Mouse (Mus musculus): ENCODE data around the gene Ogdh. TPM values are rescaled to one million over a fixed set of nuclear protein-coding genes. Genes with fewer than 3 reads are reported as not detected.

The Ogdh gene
- polyA plus RNA-seq, 1 experiment from 2014 or later, result 97.9 TPM

DNA sequence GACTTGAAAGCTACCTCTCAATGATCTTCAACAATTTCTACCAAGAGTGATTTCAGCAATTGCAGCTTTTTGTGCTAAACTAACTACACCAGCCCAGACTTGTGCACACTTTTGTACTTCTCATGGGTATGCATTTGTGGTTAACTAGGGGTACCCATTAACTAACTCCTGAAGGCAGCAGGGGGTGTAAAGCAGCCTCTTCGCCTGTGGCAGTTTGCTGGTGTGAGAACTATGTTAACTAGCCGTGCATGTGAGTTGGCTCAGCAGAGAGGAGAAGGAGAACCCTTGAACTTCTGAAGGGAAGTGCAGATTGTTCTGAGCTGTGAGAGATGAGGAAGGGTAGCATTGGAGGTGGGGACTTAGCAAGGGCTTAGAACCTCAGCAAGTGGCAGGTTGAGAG lies 11.4 kb downstream of the Ogdh start:
- WGBS, result 92% methylated on average over 2 of the region's 2 CpGs
- no peaks in the 10 kb centered on the region for H3K9me3 ChIP-seq
- no peak overlapping the region for H3K9ac ChIP-seq
- no peak overlapping the region for H3K4me3 ChIP-seq
- no peak overlapping the region for H3K4me2 ChIP-seq
- no peaks in the 10 kb centered on the region for H3K27me3 ChIP-seq
- no peak for ATAC-seq (ENCODE audit: low FRiP score)
- no peak overlapping the region for H3K27ac ChIP-seq
- H3K36me3 ChIP-seq, result peaks cover 67% of the 10 kb centered on the region
- no peaks in the 10 kb centered on the region for H3K4me1 ChIP-seq (replicated peaks)

DNA sequence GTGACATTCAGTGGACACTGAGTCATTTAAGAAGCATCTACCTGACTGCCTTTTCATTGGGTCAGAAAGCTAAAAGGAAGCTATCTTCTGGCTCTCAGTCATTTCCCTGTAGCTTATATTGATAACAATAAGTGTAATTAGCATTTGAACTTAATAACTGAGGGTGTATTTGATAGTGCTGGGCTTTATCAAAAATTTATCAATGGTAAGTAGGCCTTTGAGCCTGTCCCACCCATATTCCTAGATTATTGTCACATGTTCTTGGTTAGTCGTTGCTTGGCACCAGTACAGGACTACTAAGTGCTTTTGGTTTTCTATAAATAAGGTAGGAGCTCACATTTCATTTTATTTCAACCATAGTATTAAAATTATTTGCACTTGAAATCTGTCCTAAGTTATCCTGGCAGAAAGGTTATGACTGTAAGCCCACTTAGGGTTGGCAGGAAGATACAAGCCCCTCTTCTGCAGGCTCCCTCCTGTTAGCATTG lies 14.6 kb downstream of the Ogdh start:
- Histone ChIP-seq H3K9ac (no peak overlapping the region), H3K27ac (no peak overlapping the region), H3K4me3 (no peak overlapping the region), H3K9me3 (no peaks in the 10 kb centered on the region), H3K4me1 (replicated peaks) (no peaks in the 10 kb centered on the region), H3K36me3 (peaks cover 60% of the 10 kb centered on the region), H3K4me2 (no peak overlapping the region), H3K27me3 (no peaks in the 10 kb centered on the region)
- ATAC-seq (ENCODE audit: low FRiP score), result no peak
- 100% methylated on average over 1 of the region's 1 CpGs for WGBS

DNA sequence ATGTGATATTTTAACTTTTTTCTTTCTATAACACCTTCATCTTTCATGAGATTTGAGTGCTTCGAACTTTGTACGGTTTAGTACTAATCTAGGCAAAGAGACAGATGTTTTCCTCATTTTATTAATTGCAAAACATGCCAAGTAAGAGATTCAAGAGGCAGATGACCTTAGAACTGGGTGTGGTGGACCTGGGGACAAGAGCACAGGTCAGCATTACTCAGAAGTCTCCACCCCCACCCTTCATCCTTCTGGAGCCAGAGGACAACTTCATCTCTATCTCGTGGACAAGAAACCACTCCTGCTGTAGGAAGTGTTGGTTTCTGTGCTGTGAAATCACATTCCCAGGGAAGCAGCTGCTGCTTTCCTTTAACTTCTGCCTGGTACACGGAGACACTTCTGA lies 16.7 kb downstream of the Ogdh start:
- Histone ChIP-seq H3K4me3 (no peak overlapping the region), H3K27ac (no peak overlapping the region), H3K9me3 (no peaks in the 10 kb centered on the region), H3K9ac (no peak overlapping the region), H3K36me3 (peaks cover 50% of the 10 kb centered on the region), H3K4me1 (replicated peaks) (no peaks in the 10 kb centered on the region), H3K27me3 (no peaks in the 10 kb centered on the region), H3K4me2 (no peak overlapping the region)
- 95% methylated on average over 4 of the region's 4 CpGs for WGBS
- no peak for ATAC-seq (ENCODE audit: low FRiP score)

DNA sequence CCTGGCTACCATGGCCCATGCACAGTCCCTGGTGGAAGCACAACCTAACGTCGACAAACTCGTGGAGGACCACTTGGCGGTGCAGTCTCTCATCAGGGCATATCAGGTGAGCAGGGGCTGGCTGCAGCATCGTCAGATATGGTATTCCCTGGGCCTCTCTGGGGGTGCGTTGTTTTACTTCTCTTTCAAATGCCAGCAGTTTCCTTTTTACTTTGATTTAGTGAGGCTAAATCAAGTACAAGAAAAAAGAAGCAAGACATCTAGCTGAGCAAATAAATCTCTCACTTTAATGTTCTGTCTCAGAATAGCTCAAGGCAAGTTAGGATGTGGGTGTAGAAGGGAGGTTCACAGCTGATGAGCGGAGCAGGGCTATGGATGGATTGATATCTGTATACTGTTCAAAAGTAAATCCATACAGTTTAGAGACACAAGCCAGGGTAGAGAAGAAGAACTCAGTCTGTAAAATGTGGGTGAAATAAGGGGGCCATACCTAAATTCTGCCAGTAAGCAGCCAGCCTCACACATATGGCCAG lies 22.5 kb downstream of the Ogdh start:
- H3K27ac ChIP-seq, result no peak overlapping the region
- H3K4me2 ChIP-seq, result no peak overlapping the region
- no peak overlapping the region for H3K4me3 ChIP-seq
- no peak overlapping the region for H3K9ac ChIP-seq
- no peaks in the 10 kb centered on the region for H3K9me3 ChIP-seq
- WGBS, result 89% methylated on average over 7 of the region's 7 CpGs
- no peak for ATAC-seq (ENCODE audit: low FRiP score)
- peaks cover 63% of the 10 kb centered on the region for H3K36me3 ChIP-seq
- no peaks in the 10 kb centered on the region for H3K4me1 ChIP-seq (replicated peaks)
- no peaks in the 10 kb centered on the region for H3K27me3 ChIP-seq

DNA sequence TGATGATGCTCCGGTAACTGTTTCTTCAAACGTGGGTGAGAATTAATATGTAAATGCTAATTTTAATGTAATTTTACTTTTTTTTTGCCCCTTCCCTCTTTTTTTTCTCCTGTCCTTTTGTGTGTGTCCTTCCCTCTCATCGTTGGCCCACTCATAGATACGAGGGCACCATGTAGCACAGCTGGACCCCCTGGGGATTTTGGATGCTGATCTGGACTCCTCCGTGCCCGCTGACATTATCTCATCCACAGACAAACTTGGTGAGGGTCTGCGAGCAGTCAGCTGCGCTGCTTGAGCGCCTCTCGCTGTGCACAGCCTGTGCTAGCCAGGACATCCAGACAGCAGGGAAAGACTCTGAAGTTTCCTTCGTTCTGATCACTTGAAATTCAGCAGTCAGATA lies 25.4 kb downstream of the Ogdh start:
- Histone ChIP-seq H3K9ac (no peak overlapping the region), H3K4me1 (replicated peaks) (no peaks in the 10 kb centered on the region), H3K36me3 (peaks cover 59% of the 10 kb centered on the region), H3K9me3 (no peaks in the 10 kb centered on the region), H3K27me3 (no peaks in the 10 kb centered on the region), H3K27ac (no peak overlapping the region), H3K4me3 (no peak overlapping the region), H3K4me2 (no peak overlapping the region)
- WGBS, result 87% methylated on average over 11 of the region's 11 CpGs
- no peak for ATAC-seq (ENCODE audit: low FRiP score)

DNA sequence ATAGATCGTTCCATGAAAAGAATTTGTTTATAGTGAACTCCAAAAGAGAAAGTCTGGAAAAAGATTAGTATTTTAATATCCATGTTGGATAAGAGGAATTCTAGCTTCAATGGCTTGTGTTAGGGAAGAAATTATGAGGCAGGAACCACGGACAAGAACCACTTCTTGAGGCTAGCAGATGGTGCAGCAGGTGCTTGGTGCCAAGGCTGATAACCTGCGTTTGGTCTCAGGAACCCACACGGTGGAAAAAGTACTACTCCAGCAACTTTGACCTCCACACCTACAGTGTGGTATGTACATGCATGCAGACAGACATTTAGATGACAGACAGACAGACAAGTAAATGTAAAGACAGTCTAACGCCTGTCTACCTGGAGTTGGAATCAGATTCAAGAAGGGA lies 27.1 kb downstream of the Ogdh start:
- 93% methylated on average over 5 of the region's 5 CpGs for WGBS
- Histone ChIP-seq H3K27me3 (no peaks in the 10 kb centered on the region), H3K27ac (no peak overlapping the region), H3K9me3 (no peaks in the 10 kb centered on the region), H3K4me2 (no peak overlapping the region), H3K36me3 (peaks cover 59% of the 10 kb centered on the region), H3K4me1 (replicated peaks) (no peaks in the 10 kb centered on the region), H3K9ac (no peak overlapping the region), H3K4me3 (no peak overlapping the region)
- no peak for ATAC-seq (ENCODE audit: low FRiP score)

DNA sequence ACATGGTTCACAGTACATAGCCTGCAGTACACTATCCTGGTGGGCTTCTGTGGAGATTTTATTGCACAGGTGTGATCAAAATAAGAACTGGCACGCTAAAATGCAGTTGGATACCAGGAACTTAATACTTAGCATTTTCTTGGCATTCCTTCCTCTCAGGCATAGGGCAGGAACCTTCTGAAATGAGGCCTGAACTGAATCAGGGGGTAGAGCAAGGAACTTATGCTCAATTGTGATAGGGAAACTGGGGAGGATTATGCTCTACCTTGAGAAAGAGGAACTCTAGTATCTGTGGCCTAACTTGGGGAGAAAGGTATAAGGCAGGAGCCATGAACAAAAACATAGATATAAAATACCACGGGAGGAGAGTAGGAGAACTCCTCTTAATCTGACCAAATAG lies 27.9 kb downstream of the Ogdh start:
- H3K36me3 ChIP-seq, result peaks cover 58% of the 10 kb centered on the region
- H3K4me1 ChIP-seq (replicated peaks), result no peaks in the 10 kb centered on the region
- no peak overlapping the region for H3K4me3 ChIP-seq
- WGBS, result 93% methylated on average over 2 of the region's 2 CpGs
- H3K9me3 ChIP-seq, result no peaks in the 10 kb centered on the region
- no peaks in the 10 kb centered on the region for H3K27me3 ChIP-seq
- H3K4me2 ChIP-seq, result no peak overlapping the region
- H3K27ac ChIP-seq, result no peak overlapping the region
- no peak for ATAC-seq (ENCODE audit: low FRiP score)
- no peak overlapping the region for H3K9ac ChIP-seq

DNA sequence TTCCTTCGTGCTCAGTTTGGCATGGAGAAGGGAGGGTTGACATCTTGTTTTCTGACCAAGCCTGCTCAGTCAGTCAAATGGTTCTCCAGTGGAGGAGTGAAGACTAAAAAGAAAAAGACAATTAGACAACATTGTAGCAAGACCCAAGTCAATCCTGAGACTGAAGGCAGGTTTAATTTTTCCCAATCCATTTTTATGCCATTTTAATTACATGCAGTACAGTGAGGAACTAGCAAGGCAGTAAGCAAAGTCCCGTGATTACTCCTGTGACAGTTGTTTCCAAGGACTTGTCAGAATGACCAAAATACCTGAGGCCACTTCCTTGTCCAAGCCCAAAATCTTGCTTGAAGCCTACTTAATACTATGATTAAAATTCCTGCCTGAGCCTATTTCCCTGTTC lies 30.7 kb downstream of the Ogdh start:
- Histone ChIP-seq H3K4me1 (replicated peaks) (no peaks in the 10 kb centered on the region), H3K27me3 (no peaks in the 10 kb centered on the region), H3K9ac (no peak overlapping the region), H3K27ac (no peak overlapping the region), H3K4me3 (no peak overlapping the region), H3K9me3 (no peaks in the 10 kb centered on the region), H3K4me2 (no peak overlapping the region), H3K36me3 (peaks cover 38% of the 10 kb centered on the region)
- 95% methylated on average over 2 of the region's 2 CpGs for WGBS
- ATAC-seq (ENCODE audit: low FRiP score), result no peak

DNA sequence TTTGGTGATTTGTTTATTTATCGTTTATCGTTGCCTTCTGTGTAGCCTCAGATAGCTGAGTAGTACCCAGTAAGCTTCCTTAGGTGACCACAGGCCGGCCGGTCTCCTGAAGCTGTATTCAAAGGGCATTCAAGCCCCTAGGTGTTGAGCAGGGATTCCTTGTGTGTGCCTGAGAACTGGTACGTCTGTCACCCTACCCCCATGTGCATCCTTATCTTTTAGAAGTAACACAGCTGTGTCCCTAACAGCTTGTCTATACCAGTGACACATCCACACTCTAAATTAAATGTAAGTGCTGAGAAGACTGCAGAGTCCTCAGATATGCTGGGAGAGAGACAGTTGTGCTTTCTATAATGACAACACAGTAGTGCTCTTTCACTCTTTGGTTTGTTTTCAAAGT lies 31.9 kb downstream of the Ogdh start:
- Histone ChIP-seq H3K27ac (no peak overlapping the region), H3K9me3 (no peaks in the 10 kb centered on the region), H3K4me3 (no peak overlapping the region), H3K9ac (no peak overlapping the region), H3K4me1 (replicated peaks) (no peaks in the 10 kb centered on the region), H3K27me3 (no peaks in the 10 kb centered on the region), H3K4me2 (no peak overlapping the region), H3K36me3 (peaks cover 28% of the 10 kb centered on the region)
- 92% methylated on average over 5 of the region's 5 CpGs for WGBS
- ATAC-seq (ENCODE audit: low FRiP score), result no peak

DNA sequence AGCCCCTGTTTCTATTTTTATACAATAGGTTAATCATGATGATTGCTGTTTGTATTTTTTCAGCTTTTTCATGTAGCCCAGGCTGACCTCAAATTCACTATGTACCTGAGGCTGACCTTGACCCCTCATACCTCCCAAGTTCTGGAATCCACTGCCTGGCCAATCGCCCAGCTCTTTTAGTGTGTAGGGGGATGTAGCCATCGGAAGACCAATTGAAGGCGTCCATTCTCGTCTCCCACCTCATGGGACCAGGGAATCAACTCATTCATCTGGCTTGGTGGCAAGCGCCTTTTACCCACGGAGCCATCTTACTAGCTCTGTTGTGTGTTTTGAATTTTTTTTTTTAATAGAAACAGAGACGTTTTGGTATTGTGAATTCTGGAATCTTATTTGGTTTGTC lies 39.8 kb downstream of the Ogdh start:
- no peak overlapping the region for H3K4me2 ChIP-seq
- no peaks in the 10 kb centered on the region for H3K27me3 ChIP-seq
- ATAC-seq (ENCODE audit: low FRiP score), result no peak
- WGBS, result 95% methylated on average over 7 of the region's 7 CpGs
- H3K9ac ChIP-seq, result no peak overlapping the region
- no peak overlapping the region for H3K27ac ChIP-seq
- H3K36me3 ChIP-seq, result peaks cover 17% of the 10 kb centered on the region; the same call in 1 of the 2 replicates
- H3K9me3 ChIP-seq, result no peaks in the 10 kb centered on the region
- no peaks in the 10 kb centered on the region for H3K4me1 ChIP-seq (replicated peaks)
- H3K4me3 ChIP-seq, result no peak overlapping the region

DNA sequence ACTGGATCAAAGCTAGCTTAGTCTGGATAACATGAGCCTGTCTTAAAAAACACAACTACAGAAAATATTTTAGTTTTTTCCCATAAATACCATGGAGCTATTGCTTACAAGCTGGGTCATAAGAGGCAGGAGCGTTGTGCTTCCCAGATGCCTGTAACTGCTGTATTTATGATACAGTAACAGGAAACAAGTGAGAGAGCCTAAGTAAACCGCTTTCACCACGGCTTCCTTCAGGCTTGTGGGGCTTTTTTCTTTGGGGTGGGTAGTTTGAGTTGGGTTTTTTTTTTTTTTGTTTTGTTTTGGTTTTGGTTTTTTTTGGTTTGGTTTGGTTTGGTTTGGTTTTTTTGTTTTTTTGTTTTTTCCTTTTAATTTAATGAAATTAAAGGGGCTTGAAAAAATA lies 41.2 kb downstream of the Ogdh start:
- Histone ChIP-seq H3K4me1 (replicated peaks) (no peaks in the 10 kb centered on the region), H3K36me3 (peaks cover 20% of the 10 kb centered on the region; the same call in 1 of the 2 replicates), H3K27me3 (no peaks in the 10 kb centered on the region), H3K4me3 (no peak overlapping the region), H3K27ac (no peak overlapping the region), H3K9ac (no peak overlapping the region), H3K9me3 (no peaks in the 10 kb centered on the region), H3K4me2 (no peak overlapping the region)
- no peak for ATAC-seq (ENCODE audit: low FRiP score)
- WGBS, result 97% methylated on average over 3 of the region's 3 CpGs

DNA sequence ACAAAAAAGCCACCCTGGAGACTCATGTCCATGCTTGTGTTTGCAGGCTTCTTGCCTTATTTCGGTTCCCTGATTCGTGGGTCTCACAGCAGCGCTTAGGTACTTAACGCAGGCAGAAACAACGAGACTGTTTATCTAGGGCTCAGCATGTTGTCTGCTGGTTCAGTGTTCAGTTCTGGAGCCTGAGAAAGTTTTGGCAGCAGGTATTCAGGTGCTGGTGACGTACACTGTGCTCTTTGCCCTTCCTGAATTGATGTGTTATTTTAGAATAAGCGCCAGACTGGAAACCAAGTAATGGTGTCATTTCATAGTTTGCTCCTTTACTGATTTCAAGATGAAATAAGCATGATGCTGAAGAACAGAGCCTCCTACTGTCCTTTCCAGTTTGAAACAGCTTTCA lies 42.0 kb downstream of the Ogdh start:
- Histone ChIP-seq H3K9ac (no peak overlapping the region), H3K27ac (no peak overlapping the region), H3K4me3 (no peak overlapping the region), H3K36me3 (peaks cover 20% of the 10 kb centered on the region; the same call in 1 of the 2 replicates), H3K4me2 (no peak overlapping the region), H3K9me3 (no peaks in the 10 kb centered on the region), H3K27me3 (no peaks in the 10 kb centered on the region), H3K4me1 (replicated peaks) (no peaks in the 10 kb centered on the region)
- no peak for ATAC-seq (ENCODE audit: low FRiP score)
- WGBS, result 91% methylated on average over 7 of the region's 7 CpGs

DNA sequence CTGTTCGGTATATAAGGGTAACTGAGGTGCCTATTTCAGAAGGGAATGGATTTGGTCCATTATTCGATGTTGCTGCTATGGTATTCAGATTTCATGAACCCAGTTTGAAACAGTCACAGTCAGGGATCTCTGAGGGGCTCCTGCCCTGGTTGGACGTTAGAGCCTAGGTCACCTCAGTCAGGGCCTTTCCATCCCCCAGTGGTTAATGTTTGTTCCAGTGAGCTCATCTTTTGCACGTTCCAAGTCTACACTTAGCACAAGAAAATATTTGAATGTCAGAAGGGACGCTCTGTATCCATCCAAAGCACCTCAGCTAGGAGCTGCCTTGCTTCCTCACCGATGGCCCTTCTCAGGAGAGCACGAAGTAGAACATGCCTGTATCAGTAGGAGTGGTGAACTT lies 43.9 kb downstream of the Ogdh start:
- Histone ChIP-seq H3K4me1 (replicated peaks) (no peaks in the 10 kb centered on the region), H3K4me2 (no peak overlapping the region), H3K9ac (no peak overlapping the region), H3K27me3 (no peaks in the 10 kb centered on the region), H3K36me3 (peaks cover 35% of the 10 kb centered on the region), H3K9me3 (no peaks in the 10 kb centered on the region), H3K4me3 (no peak overlapping the region), H3K27ac (no peak overlapping the region)
- no peak for ATAC-seq (ENCODE audit: low FRiP score)
- 93% methylated on average over 7 of the region's 7 CpGs for WGBS
